Mouse (Mus musculus): ENCODE measurements at regions not wholly inside any gene's neighbourhood (a gene's known extent, or its start where the extent isn't known, plus 50 kb on each side); places are given as distances from the start of the nearest gene placed in this dataset.
A peak's percentile ranks its signal among the peaks of the same experiment; 100 is the strongest.
"Not testable (repeated sequence)": the region's sequence is repeated elsewhere in the genome, so short reads cannot be mapped to it uniquely, and the experiment has no call there.

GRCm38 (mm10) chr10:7390239-7391091, 83.0 kb downstream of the Ulbp1 start:
- peak; percentile 49 for ATAC-seq (ENCODE audit: insufficient number of reproducible peaks, low FRiP score, low TSS enrichment)

GRCm38 (mm10) chr10:7358791-7359190, 114.6 kb downstream of the Ulbp1 start:
- not testable (repeated sequence) for ATAC-seq (ENCODE audit: insufficient number of reproducible peaks, low FRiP score, low TSS enrichment)

- not testable (repeated sequence) for ATAC-seq (ENCODE audit: insufficient number of reproducible peaks, low FRiP score, low TSS enrichment)
Measured at GRCm38 (mm10) chr10:7344290-7344689, 129.1 kb downstream of the Ulbp1 start.

- ATAC-seq (ENCODE audit: insufficient number of reproducible peaks, low FRiP score, low TSS enrichment): not testable (repeated sequence)
Measured at GRCm38 (mm10) chr10:7343736-7344135, 129.7 kb downstream of the Ulbp1 start.

GRCm38 (mm10) chr10:7333077-7333747, 121.2 kb upstream of the Cnksr3 start:
- peak; percentile 96 for ATAC-seq (ENCODE audit: insufficient number of reproducible peaks, low FRiP score, low TSS enrichment)

GRCm38 (mm10) chr10:7328262-7328661, 116.2 kb upstream of the Cnksr3 start:
- no peak for ATAC-seq (ENCODE audit: insufficient number of reproducible peaks, low FRiP score, low TSS enrichment)

GRCm38 (mm10) chr10:7327046-7327445, 115.0 kb upstream of the Cnksr3 start:
- peak; percentile 90 for ATAC-seq (ENCODE audit: insufficient number of reproducible peaks, low FRiP score, low TSS enrichment)

- no peak for ATAC-seq (ENCODE audit: insufficient number of reproducible peaks, low FRiP score, low TSS enrichment)
Measured at GRCm38 (mm10) chr10:7325074-7325473, 113.0 kb upstream of the Cnksr3 start.

- ATAC-seq (ENCODE audit: insufficient number of reproducible peaks, low FRiP score, low TSS enrichment): peak; percentile 75
Measured at GRCm38 (mm10) chr10:7323258-7323657, 111.2 kb upstream of the Cnksr3 start.

GRCm38 (mm10) chr10:7309927-7310326, 97.9 kb upstream of the Cnksr3 start:
- peak; percentile 90 for ATAC-seq (ENCODE audit: insufficient number of reproducible peaks, low FRiP score, low TSS enrichment)

GRCm38 (mm10) chr10:7305881-7306280, 93.8 kb upstream of the Cnksr3 start:
- ATAC-seq (ENCODE audit: insufficient number of reproducible peaks, low FRiP score, low TSS enrichment): not testable (repeated sequence)

- ATAC-seq (ENCODE audit: insufficient number of reproducible peaks, low FRiP score, low TSS enrichment): no peak
Measured at GRCm38 (mm10) chr10:7298377-7298776, 86.3 kb upstream of the Cnksr3 start.

- no peak for ATAC-seq (ENCODE audit: insufficient number of reproducible peaks, low FRiP score, low TSS enrichment)
Measured at GRCm38 (mm10) chr10:7295921-7296320, 83.9 kb upstream of the Cnksr3 start.

GRCm38 (mm10) chr10:7293203-7293602, 81.2 kb upstream of the Cnksr3 start:
- ATAC-seq (ENCODE audit: insufficient number of reproducible peaks, low FRiP score, low TSS enrichment): no peak

- ATAC-seq (ENCODE audit: insufficient number of reproducible peaks, low FRiP score, low TSS enrichment): no peak
Measured at GRCm38 (mm10) chr10:7289773-7290411, 77.9 kb upstream of the Cnksr3 start.

- ATAC-seq (ENCODE audit: insufficient number of reproducible peaks, low FRiP score, low TSS enrichment): peak; percentile 88
Measured at GRCm38 (mm10) chr10:7285112-7285905, 73.3 kb upstream of the Cnksr3 start.

- no peak for ATAC-seq (ENCODE audit: insufficient number of reproducible peaks, low FRiP score, low TSS enrichment)
Measured at GRCm38 (mm10) chr10:7280429-7280828, 68.4 kb upstream of the Cnksr3 start.

GRCm38 (mm10) chr10:7278820-7279219, 66.8 kb upstream of the Cnksr3 start:
- ATAC-seq (ENCODE audit: insufficient number of reproducible peaks, low FRiP score, low TSS enrichment): no peak

- ATAC-seq (ENCODE audit: insufficient number of reproducible peaks, low FRiP score, low TSS enrichment): no peak
Measured at GRCm38 (mm10) chr10:7275357-7275756, 63.3 kb upstream of the Cnksr3 start.

GRCm38 (mm10) chr10:7274422-7274821, 62.4 kb upstream of the Cnksr3 start:
- no peak for ATAC-seq (ENCODE audit: insufficient number of reproducible peaks, low FRiP score, low TSS enrichment)
